Mouse (Mus musculus): ENCODE results near the gene Bptf. TPM values are rescaled to one million over a fixed set of nuclear protein-coding genes. Genes with fewer than 3 reads are reported as not detected.

Gene Bptf
- total RNA-seq, 1 experiment: 86.4 TPM

DNA sequence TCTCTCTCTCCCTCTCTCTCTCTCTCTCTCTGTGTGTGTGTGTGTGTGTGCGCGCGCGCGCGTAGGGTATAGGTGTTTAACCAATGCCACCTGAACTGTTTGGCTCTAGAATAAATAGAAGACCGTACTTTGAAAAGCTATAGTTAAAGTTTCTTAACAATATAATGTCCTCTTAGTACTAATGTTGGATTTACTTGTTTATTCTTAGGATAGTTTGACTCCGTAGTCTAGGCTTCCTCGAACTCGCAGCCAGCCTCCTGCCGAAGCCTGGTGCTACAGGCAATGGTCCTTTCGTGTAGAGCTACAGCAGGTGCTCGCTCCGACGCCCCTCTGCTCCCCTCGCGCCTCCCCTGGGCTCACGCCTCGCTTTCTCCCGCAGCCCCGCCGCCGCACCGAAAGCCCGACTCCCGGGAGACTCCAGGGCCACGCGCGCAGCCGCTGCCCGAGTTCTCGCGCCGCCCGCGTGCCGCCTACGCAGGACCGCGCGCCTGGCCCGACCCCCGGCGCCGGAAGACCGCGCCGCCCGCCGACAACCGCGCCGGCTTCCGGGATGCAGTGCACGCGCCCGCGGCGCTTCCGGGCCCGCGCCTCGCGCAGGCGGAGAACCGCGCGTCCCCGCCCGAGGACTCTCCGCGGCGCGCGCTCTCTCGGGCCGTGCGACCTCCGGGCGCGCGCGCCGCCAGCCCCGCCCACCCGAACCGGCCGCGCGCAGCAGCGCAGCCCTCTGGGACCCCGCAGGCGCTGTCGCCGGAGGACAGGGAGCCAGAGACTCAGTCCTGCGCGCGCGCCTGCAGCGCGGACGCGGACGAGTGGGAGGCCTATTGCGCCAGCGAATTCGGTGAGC, 104.3 kb downstream of the Bptf start:
- peak; percentile 71 for DNase-seq (ENCODE audit: low read depth, low spot score)
- no peaks in the 10 kb centered on the region for H3K36me3 ChIP-seq (ENCODE audit: control insufficient read depth, insufficient read depth, low read length, poor library complexity, severe bottlenecking)
- peak overlapping the region; percentile 84 for H3K27ac ChIP-seq (ENCODE audit: insufficient read depth, low read depth, low read length, poor library complexity, severe bottlenecking)
- peak overlapping the region; percentile 88 for H3K9ac ChIP-seq (ENCODE audit: insufficient read depth, low read depth, low read length, poor library complexity, severe bottlenecking)
- in situ Hi-C loops (cut with MboI; ENCODE audit: low sequenced_read_pairs in 2 of 2, unreplicated experiment in 2 of 2): no loop called here
- TF ChIP-seq ZNF384 (IDR thresholded peaks at IDR 0.05; ENCODE audit: low read depth, low read length) (no peak), CHD2 (IDR thresholded peaks at IDR 0.05; ENCODE audit: low read depth, low read length) (no peak), ZC3H11A (IDR thresholded peaks at IDR 0.05; ENCODE audit: borderline replicate concordance, low read depth, low read length) (no peak), MAFK (IDR thresholded peaks at IDR 0.05; ENCODE audit: insufficient read depth, low read depth, low read length) (no peak), HCFC1 (IDR thresholded peaks at IDR 0.05; ENCODE audit: borderline replicate concordance, insufficient read depth, low read length) (no peak)
- peaks cover 17 to 25% of the 10 kb centered on the region in 2 experiments for H3K4me1 ChIP-seq (ENCODE audit: control insufficient read depth in 2 of 2, insufficient read depth in 2 of 2, low read length in 2 of 2, poor library complexity in 1 of 2)
- peak overlapping the region; percentile 83 to 85 for H3K4me3 ChIP-seq (ENCODE audit: insufficient read depth in 1 of 2, low read depth in 1 of 2, low read length in 2 of 2, poor library complexity in 1 of 2, severe bottlenecking in 1 of 2)
- no peaks in the 10 kb centered on the region for H3K9me3 ChIP-seq (ENCODE audit: control insufficient read depth, insufficient read depth, low read depth, low read length)

- TF ChIP-seq ZC3H11A (IDR thresholded peaks at IDR 0.05; ENCODE audit: borderline replicate concordance, low read depth, low read length): no peak
- Histone ChIP-seq H3K9me3 (ENCODE audit: control insufficient read depth, insufficient read depth, low read depth, low read length) (no peaks in the 10 kb centered on the region), H3K27ac (ENCODE audit: insufficient read depth, low read depth, low read length, poor library complexity, severe bottlenecking) (no peak overlapping the region), H3K4me1 (ENCODE audit: control insufficient read depth in 2 of 2, insufficient read depth in 2 of 2, low read length in 2 of 2, poor library complexity in 1 of 2) (peaks cover 19 to 28% of the 10 kb centered on the region in 2 experiments), H3K9ac (ENCODE audit: insufficient read depth, low read depth, low read length, poor library complexity, severe bottlenecking) (peak overlapping the region; percentile 35; the same call in 1 of the 2 replicates), H3K36me3 (ENCODE audit: control insufficient read depth, insufficient read depth, low read length, poor library complexity, severe bottlenecking) (no peaks in the 10 kb centered on the region), H3K4me3 (ENCODE audit: insufficient read depth in 1 of 2, low read depth in 1 of 2, low read length in 2 of 2, poor library complexity in 1 of 2, severe bottlenecking in 1 of 2) (peak overlapping the region; percentile 73 to 83)
- in situ Hi-C loops (cut with MboI; ENCODE audit: low sequenced_read_pairs in 2 of 2, unreplicated experiment in 2 of 2): no loop called here
- DNase-seq (ENCODE audit: low read depth, low spot score): no peak
These were observed 105.1 kb downstream of the Bptf start for GRCm38 (mm10) chr11:107026554-107027430.

- Histone ChIP-seq H3K9ac (ENCODE audit: insufficient read depth, low read depth, low read length, poor library complexity, severe bottlenecking) (peak within 1 kb of the TSS; percentile 57), H3K36me3 (ENCODE audit: control insufficient read depth, insufficient read depth, low read length, poor library complexity, severe bottlenecking) (no peaks in the 10 kb centered on the region), H3K9me3 (ENCODE audit: control insufficient read depth, insufficient read depth, low read depth, low read length) (no peaks in the 10 kb centered on the region), H3K27ac (ENCODE audit: insufficient read depth, low read depth, low read length, poor library complexity, severe bottlenecking) (no peak within 1 kb of the TSS), H3K4me3 (ENCODE audit: insufficient read depth in 1 of 2, low read depth in 1 of 2, low read length in 2 of 2, poor library complexity in 1 of 2, severe bottlenecking in 1 of 2) (peak within 1 kb of the TSS; percentile 45 to 73), H3K4me1 (ENCODE audit: control insufficient read depth in 2 of 2, insufficient read depth in 2 of 2, low read length in 2 of 2, poor library complexity in 1 of 2) (peaks cover 15 to 27% of the 10 kb centered on the region in 2 experiments)
- DNase-seq (ENCODE audit: low read depth, low spot score): no peak
- in situ Hi-C loops (cut with MboI; ENCODE audit: low sequenced_read_pairs in 2 of 2, unreplicated experiment in 2 of 2): no loop called here
- TF ChIP-seq ZC3H11A (IDR thresholded peaks at IDR 0.05; ENCODE audit: borderline replicate concordance, low read depth, low read length): no peak
- no peak for TF ChIP-seq ZNF384 (IDR thresholded peaks at IDR 0.05; ENCODE audit: low read depth, low read length)
- no peak for TF ChIP-seq MAFK (IDR thresholded peaks at IDR 0.05; ENCODE audit: insufficient read depth, low read depth, low read length)
- no peak for TF ChIP-seq HCFC1 (IDR thresholded peaks at IDR 0.05; ENCODE audit: borderline replicate concordance, insufficient read depth, low read length)
- TF ChIP-seq CHD2 (IDR thresholded peaks at IDR 0.05; ENCODE audit: low read depth, low read length): no peak
These were observed 106.3 kb downstream of the Bptf start, which contains the start of gene 1810010H24Rik for GRCm38 (mm10) chr11:107025411-107026321. Gene 1810010H24Rik (plus strand): TSS chr11:107025681.

DNA sequence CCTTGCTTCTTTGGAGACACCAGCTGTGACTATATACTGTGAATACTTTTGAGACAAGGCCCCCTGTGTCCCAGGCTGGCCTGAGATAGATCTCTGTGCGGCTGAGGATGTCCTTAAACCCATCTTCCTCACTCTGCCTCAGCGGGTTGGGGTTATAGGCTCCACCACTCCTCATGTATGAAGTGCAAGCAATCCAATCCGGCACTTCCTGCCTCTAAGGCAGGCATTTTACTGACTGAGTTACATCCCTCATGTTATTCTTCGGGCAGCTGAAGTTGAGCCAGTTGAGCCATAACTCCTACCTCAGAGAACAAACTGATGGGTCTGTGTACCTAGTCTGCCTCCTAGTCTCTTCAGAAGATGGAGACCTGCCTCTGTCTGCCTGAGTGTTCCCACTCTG, 107.5 kb downstream of the Bptf start:
- H3K9ac ChIP-seq (ENCODE audit: insufficient read depth, low read depth, low read length, poor library complexity, severe bottlenecking): no peak overlapping the region
- in situ Hi-C loops (cut with MboI; ENCODE audit: low sequenced_read_pairs in 2 of 2, unreplicated experiment in 2 of 2): no loop called here
- H3K4me3 ChIP-seq (ENCODE audit: insufficient read depth in 1 of 2, low read depth in 1 of 2, low read length in 2 of 2, poor library complexity in 1 of 2, severe bottlenecking in 1 of 2): no peak overlapping the region; a peak in 1 of 4 replicates
- TF ChIP-seq HCFC1 (IDR thresholded peaks at IDR 0.05; ENCODE audit: borderline replicate concordance, insufficient read depth, low read length) (no peak), ZC3H11A (IDR thresholded peaks at IDR 0.05; ENCODE audit: borderline replicate concordance, low read depth, low read length) (no peak), CHD2 (IDR thresholded peaks at IDR 0.05; ENCODE audit: low read depth, low read length) (no peak), MAFK (IDR thresholded peaks at IDR 0.05; ENCODE audit: insufficient read depth, low read depth, low read length) (no peak), ZNF384 (IDR thresholded peaks at IDR 0.05; ENCODE audit: low read depth, low read length) (no peak)
- no peak overlapping the region for H3K27ac ChIP-seq (ENCODE audit: insufficient read depth, low read depth, low read length, poor library complexity, severe bottlenecking)
- DNase-seq (ENCODE audit: low read depth, low spot score): no peak
- no peaks in the 10 kb centered on the region for H3K36me3 ChIP-seq (ENCODE audit: control insufficient read depth, insufficient read depth, low read length, poor library complexity, severe bottlenecking)
- H3K9me3 ChIP-seq (ENCODE audit: control insufficient read depth, insufficient read depth, low read depth, low read length): no peaks in the 10 kb centered on the region
- peaks cover 14 to 27% of the 10 kb centered on the region in 2 experiments for H3K4me1 ChIP-seq (ENCODE audit: control insufficient read depth in 2 of 2, insufficient read depth in 2 of 2, low read length in 2 of 2, poor library complexity in 1 of 2)

Data from ES-E14 (cell line).